Mouse (Mus musculus) testis, adult 2 months (tissue): ENCODE results near the gene Cd33. TPM values are rescaled to one million over a fixed set of nuclear protein-coding genes. Genes with fewer than 3 reads are reported as not detected.

ENCODE experiments used
- H3K27ac ChIP-seq: fragments of 200-500 bp; 2 replicates; pipeline ENCODE4 v1.5.1; 2012; ENCODE audit warnings: low read depth, low read length; ENCODE audit not compliant: control insufficient read depth, insufficient read depth
- H3K27me3 ChIP-seq: fragments of 200-500 bp; 2 replicates; pipeline ENCODE4 v1.6.1; 2012; ENCODE audit warnings: mild to moderate bottlenecking, low read length, moderate library complexity; ENCODE audit not compliant: control insufficient read depth, insufficient read depth
- H3K36me3 ChIP-seq: fragments of 200-500 bp; 2 replicates; pipeline ENCODE4 v1.6.1; 2012; ENCODE audit warnings: mild to moderate bottlenecking, low read length; ENCODE audit not compliant: control insufficient read depth, insufficient read depth
- H3K4me1 ChIP-seq: fragments of 200-500 bp; 2 replicates; pipeline ENCODE4 v1.6.1; 2012; ENCODE audit warnings: low read length; ENCODE audit not compliant: control insufficient read depth, insufficient read depth
- H3K4me3 ChIP-seq: fragments of 200-500 bp; 2 replicates; pipeline ENCODE4 v1.5.1; 2012; ENCODE audit warnings: low read depth, mild to moderate bottlenecking, low read length, moderate library complexity, mixed read lengths; ENCODE audit not compliant: control insufficient read depth
- CTCF ChIP-seq: fragments of 200-500 bp; IDR thresholded peaks from 2 replicates; pipeline ENCODE4 v1.5.1; 2012; ENCODE audit warnings: low read depth, mild to moderate bottlenecking, inconsistent platforms, low read length, moderate library complexity; ENCODE audit not compliant: control insufficient read depth, insufficient read depth, insufficient replicate concordance
- POLR2A ChIP-seq: fragments of 200-500 bp; IDR thresholded peaks from 2 replicates; pipeline ENCODE4 v1.6.1; 2012; ENCODE audit warnings: low read depth, mild to moderate bottlenecking, inconsistent platforms, low read length, moderate library complexity; ENCODE audit not compliant: control insufficient read depth
- polyA plus RNA-seq: library from polyadenylated mRNA; depleted of rRNA; stranded (reverse); fragments of >200 nt; gene quantifications from 2 replicates; pipeline ENCODE4 v1.2.3, GENCODE M21; 2012

The Cd33 gene
- polyA plus RNA-seq, 1 experiment = 7.5 TPM

DNA sequence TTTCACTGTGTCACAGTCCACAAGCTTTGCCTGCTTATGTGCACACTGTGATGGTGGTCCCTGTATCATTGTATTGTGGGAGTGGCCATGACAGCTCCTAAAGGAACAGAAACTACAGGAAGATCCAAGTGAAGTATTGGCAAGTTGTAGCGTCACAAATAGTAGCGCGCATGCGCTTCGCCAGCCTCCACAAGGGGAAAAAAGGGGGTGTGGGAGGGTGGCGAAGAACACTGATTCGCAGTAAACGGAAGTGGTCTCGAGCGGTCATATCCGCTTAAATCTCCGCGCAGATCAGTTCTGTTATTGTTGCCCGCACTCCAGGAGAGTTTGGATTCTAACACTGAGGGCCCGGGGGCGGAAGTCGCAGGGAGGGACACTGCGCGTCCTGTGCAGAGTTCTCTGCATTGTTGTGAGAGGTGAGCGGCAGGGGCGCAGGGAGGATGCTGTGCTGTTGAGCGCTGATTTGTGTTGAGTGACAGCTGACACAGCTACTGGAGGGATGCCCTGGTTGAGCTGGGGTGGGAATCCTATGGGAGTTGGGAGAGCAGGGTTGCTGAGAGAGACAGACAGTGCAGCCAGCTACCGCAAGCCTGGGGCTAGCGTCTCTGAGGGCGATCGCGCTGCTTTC lies 17.9 kb upstream of the Cd33 start, which contains the start of gene Zfp658:
Zfp658 (plus strand) TSS at position 251 of the 628 bp plus-strand sequence.
- no peaks in the 10 kb centered on the region for H3K36me3 ChIP-seq
- peak; percentile 31; the same call in 1 of the 2 replicates for TF ChIP-seq POLR2A
- no peak for TF ChIP-seq CTCF

GRCm38 (mm10) chr7:43556901-43557300 lies 12.7 kb upstream of the Cd33 start:
- no peak overlapping the region for H3K27ac ChIP-seq
- no peak overlapping the region for H3K4me3 ChIP-seq
- TF ChIP-seq CTCF = no peak
- no peak for TF ChIP-seq POLR2A

More for the DNA sequence above, 17.9 kb upstream of the Cd33 start, which contains the start of gene Zfp658:
- H3K27me3 ChIP-seq = no peaks in the 10 kb centered on the region
- H3K4me3 ChIP-seq = peak within 1 kb of the TSS; percentile 85
- H3K27ac ChIP-seq = peak within 1 kb of the TSS; percentile 56; the same call in 1 of the 2 replicates
- H3K4me1 ChIP-seq = peaks cover 11% of the 10 kb centered on the region

GRCm38 (mm10) chr7:43555351-43555750 lies 11.1 kb upstream of the Cd33 start:
- Histone ChIP-seq H3K4me3 (no peak overlapping the region), H3K36me3 (no peaks in the 10 kb centered on the region), H3K4me1 (no peaks in the 10 kb centered on the region), H3K27me3 (no peaks in the 10 kb centered on the region), H3K27ac (no peak overlapping the region)
- no peak for TF ChIP-seq POLR2A
- TF ChIP-seq CTCF = no peak

More at GRCm38 (mm10) chr7:43556901-43557300, 12.7 kb upstream of the Cd33 start:
- no peaks in the 10 kb centered on the region for H3K27me3 ChIP-seq
- H3K4me1 ChIP-seq = 0 out of 2 replicates have a peak, but pooled peaks cover 1% of the 10 kb centered on the region
- H3K36me3 ChIP-seq = no peaks in the 10 kb centered on the region

DNA sequence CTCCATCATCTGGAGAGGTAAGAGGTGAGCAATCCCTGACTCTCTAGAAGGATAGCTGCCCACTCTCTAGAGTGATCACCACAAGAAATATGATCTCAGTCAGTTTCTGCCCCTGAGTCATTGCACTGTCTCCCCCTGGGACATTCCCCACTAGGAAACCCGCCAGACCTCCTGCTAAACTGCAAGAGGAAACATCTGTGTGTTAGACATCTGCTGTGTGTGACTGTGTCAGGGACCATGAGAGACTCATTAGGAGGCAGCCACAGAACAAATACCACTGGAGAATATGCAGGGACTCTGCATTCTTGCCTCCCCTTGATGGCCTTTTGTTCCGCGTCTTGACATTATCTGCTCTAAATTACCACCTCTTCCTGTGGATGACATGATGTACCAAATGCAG lies 10.3 kb upstream of the Cd33 start:
- Histone ChIP-seq H3K27ac (no peak overlapping the region), H3K27me3 (no peaks in the 10 kb centered on the region), H3K4me1 (no peaks in the 10 kb centered on the region), H3K4me3 (no peak overlapping the region), H3K36me3 (no peaks in the 10 kb centered on the region)
- no peak for TF ChIP-seq CTCF
- no peak for TF ChIP-seq POLR2A

- Histone ChIP-seq H3K27me3 (no peaks in the 10 kb centered on the region), H3K36me3 (no peaks in the 10 kb centered on the region), H3K4me3 (no peak overlapping the region), H3K27ac (no peak overlapping the region), H3K4me1 (no peaks in the 10 kb centered on the region)
- no peak for TF ChIP-seq CTCF
- TF ChIP-seq POLR2A = no peak
Measured at GRCm38 (mm10) chr7:43553153-43553552, 8.9 kb upstream of the Cd33 start.

DNA sequence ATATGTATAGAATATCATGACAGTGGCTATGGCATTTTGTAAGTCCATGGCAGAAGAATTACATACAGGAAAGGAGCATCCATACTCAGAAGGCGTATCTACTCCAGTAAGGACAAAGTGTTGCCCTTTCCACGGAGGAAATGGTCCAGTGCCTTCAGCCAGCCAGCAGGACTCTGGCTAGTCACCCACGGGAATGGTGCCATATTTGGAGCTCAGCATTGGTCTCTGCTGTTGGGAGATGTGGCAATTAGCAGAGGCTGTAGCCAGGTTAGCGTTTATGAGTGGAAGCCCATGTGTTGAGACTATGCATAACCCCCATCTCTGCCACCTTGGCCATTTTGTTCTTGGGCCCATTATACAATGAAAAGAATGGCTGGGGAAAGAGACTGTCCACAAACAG lies 4.0 kb upstream of the Cd33 start:
- TF ChIP-seq CTCF (no peak), POLR2A (no peak)
- no peaks in the 10 kb centered on the region for H3K27me3 ChIP-seq
- H3K36me3 ChIP-seq = no peaks in the 10 kb centered on the region
- no peak overlapping the region for H3K27ac ChIP-seq
- H3K4me3 ChIP-seq = no peak overlapping the region
- H3K4me1 ChIP-seq = no peaks in the 10 kb centered on the region

DNA sequence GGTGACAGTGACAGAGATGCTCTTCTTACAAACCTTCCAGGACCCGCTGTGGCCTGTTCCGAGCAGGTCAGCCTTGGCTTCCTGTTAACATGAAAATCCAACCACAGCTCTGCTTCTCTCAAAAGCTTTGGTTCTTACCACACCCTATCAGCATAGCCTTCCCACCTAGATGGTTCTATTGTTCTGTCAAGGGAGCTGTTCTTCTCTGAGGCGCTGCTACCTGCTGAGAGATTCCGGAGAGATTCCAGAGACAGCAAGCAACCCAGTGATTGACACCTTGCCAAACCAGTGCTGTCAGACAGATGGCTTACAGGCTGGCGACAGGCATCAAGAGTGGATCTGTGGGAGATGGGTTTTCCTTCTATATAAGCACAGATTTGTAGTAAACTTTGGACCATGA lies 3.4 kb upstream of the Cd33 start:
- Histone ChIP-seq H3K4me1 (no peaks in the 10 kb centered on the region), H3K27ac (no peak overlapping the region), H3K27me3 (no peaks in the 10 kb centered on the region), H3K4me3 (no peak overlapping the region), H3K36me3 (no peaks in the 10 kb centered on the region)
- TF ChIP-seq CTCF (no peak), POLR2A (no peak)
